Mouse (Mus musculus) embryo, embryonic 9.5 days (tissue): ENCODE measurements around the gene Dao.
A peak's percentile ranks its signal among the peaks of the same experiment; 100 is the strongest.

Experiments
- DNase-seq: peaks from one replicate; pipeline ENCODE4 v3.0.0-alpha.2; 2017; ENCODE audit errors: extremely low spot score

Dao gene

DNA sequence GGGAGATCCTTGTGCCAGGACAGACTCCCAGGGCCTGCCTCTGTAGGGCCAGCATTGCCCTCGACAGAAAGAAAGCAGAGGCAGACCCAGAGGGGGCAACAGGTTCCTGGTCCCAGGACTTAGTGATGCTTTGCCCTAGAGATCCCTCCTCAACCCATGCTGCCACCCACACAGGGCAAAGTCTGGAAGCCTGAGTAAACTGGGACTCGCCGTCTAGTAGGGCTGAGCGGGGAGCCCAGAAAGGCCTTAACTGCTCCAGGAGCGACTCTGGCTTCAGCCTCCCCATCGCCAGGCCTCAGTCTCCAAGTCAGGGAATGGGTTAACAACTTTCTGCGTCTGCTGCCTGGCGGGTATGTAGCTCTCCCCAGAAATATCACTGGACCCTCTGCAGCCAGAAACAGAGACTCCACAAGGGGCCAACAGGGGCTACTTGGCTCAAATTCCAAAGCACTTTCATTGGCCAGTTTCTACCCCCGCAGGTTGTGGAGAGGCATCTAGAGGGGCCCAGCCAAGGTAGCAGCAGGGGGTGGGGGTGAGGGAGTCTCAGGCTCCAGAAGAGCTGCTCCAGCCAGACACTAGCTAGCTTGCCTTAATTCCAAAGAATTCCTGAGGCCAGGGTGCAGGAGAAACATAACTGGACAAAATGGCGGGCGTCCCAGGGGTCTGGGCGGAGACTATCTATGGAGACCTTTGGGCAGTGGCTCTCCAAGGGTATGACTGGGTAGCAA is 23.9 kb downstream of the Dao start:
- no peak for DNase-seq

GRCm38 (mm10) chr5:114028111-114028510 is 24.6 kb downstream of the Dao start:
- DNase-seq: no peak

- no peak for DNase-seq
These were observed 27.1 kb downstream of the Dao start for GRCm38 (mm10) chr5:114030652-114031051.

GRCm38 (mm10) chr5:114032161-114032763 is 28.8 kb downstream of the Dao start:
- no peak for DNase-seq

DNA sequence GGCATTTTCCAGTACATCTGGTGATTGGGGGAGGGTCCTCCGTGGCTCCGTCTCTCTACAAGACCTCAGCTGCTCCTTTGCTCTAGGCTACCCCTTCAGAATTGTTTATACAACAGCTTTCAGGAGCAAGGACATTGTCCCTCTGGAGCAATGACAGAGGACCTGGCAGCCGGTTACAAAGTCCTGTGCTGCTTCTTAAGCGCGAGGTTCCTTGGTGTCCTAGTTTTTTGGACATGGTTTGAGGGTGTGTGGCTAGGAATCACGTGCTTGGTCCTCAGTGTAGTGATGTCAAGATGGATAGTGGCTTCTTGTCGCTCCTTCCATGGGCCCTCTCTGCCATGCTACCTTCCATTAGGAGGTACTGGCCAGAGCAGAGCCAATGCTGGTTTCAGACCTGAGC is 30.9 kb downstream of the Dao start:
- DNase-seq: no peak

- no peak for DNase-seq
These were observed 31.6 kb downstream of the Dao start for GRCm38 (mm10) chr5:114035111-114035510.

DNA sequence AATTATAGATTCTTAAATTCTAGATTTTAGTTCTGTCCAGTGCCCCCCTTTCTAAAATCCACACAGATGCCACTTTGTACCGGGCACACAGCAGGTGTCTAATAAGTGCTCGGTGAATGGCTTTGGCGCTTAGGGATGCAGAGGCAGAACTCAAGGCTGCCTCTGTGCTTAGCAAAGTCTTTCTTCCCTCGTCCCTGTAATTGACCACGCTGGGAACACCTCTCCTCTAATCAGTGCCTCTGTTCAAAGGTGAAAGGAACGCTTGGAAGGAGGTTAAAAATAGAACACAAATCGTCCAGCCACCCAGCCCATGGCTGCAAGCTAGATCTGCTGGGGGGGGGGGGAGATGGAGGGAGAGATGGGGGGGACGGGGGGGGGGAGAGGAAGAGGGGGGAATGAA is 37.0 kb downstream of the Dao start:
- no peak for DNase-seq

DNA sequence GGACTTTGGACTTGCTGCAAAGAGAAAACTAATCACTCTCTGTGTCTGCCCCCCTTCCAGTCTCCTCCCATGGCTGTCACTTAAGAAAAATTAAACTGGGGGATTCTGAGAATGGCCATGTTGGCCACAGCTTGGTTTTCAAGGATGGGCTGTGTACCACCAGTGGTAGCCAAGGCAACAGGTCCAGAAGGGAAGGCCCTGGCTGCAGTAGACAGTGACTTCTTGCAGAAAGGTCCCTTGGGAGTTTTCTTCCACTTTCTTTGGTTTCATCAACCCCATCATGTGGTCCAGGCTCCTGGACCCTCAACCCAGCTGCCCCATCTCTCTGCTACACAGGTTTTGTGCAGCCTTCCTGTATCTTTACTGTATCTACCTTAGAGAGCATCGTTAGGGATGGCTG is 37.4 kb downstream of the Dao start:
- no peak for DNase-seq

GRCm38 (mm10) chr5:114041327-114041930 is 37.9 kb downstream of the Dao start:
- peak; percentile 63 for DNase-seq

DNA sequence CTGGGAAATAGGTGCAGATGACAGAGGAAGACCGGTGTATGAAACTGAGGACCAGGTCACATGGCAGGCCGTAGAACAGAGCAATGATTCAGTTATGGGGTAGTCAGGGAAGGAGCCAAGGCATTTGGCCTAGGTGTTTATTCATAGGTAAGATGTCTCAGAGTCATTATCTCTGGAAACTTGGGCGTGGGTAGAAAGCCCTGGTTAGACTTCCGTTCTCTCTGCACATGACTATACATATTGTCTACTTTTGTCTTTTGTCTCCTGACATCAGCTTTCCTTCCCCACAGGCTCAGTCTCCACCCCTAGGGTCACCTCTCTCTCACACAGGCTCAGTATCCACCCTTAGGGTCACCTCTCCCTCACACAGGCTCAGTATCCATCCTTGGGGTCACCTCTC is 40.3 kb downstream of the Dao start:
- DNase-seq: no peak

GRCm38 (mm10) chr5:114045134-114045533 is 41.6 kb downstream of the Dao start:
- DNase-seq: no peak

DNA sequence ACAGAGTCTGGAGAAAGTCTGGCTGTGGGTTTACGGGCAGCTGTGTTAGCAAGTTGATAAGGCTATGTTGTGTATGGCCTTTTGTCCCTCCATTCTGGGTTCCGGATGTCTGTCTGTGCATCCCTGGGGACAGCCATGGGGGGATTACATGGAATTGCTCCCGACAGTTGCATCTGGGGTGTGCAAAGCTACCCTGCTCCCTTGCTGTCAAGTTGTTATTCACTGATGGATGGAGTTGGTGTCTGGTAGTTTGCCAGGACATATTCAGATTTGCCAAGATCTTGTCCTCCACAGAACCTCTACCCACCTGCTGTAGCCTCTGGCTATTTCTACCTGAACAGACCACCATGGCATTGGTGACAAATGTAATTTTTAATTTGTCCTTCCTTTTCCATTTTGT is 42.6 kb downstream of the Dao start:
- DNase-seq: no peak

GRCm38 (mm10) chr5:114046604-114047003 is 43.1 kb downstream of the Dao start:
- no peak for DNase-seq

DNA sequence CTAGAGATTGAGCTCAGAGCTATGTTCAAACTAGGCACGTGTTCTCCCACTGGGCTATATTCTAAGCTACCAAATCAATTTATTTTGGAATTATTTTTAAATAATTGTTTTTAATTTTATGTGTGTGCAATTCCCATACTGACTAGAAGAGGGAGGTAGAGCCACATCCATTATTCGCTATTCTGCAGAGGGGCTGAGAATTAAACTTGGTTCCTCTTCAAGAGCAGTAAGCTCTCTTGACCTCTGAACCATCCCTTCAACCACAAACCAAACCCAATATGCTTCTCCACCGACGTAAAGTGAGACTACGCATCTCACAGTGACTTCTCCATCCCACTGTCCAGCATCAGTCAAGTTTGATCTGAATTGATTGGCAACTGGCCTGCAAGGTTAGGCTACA is 43.7 kb downstream of the Dao start:
- no peak for DNase-seq

GRCm38 (mm10) chr5:114048731-114049308 is 45.3 kb downstream of the Dao start:
- no peak for DNase-seq

DNA sequence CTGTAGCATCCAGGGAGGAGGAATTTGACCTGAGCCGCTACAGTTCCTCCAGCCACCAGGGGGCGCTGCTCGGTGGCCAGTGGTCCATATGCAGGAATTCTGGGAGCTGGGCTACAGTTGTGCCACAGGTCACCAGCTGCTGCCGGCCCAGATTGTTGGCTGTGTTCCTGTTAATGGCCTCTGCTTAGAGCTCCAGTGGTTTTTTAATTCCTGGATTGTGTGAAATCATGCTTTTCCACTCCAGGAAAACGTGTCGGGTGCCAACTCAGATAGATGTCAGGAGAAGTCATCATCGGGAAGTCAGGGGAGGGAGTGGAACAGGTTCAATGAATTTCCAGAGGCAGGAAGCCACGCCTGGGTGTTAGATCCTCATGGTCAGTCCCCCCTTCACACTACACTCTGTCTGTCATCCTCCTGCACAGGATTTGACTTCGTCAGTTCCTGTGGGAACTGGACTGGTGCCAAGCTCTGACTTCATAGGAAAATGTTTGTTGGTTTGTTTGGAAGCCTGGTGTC is 48.8 kb downstream of the Dao start:
- DNase-seq: peak; percentile 74

GRCm38 (mm10) chr5:114057129-114057731 is 53.7 kb downstream of the Dao start:
- no peak for DNase-seq

- DNase-seq: no peak
These were observed 58.2 kb downstream of the Dao start for GRCm38 (mm10) chr5:114061675-114062074.

DNA sequence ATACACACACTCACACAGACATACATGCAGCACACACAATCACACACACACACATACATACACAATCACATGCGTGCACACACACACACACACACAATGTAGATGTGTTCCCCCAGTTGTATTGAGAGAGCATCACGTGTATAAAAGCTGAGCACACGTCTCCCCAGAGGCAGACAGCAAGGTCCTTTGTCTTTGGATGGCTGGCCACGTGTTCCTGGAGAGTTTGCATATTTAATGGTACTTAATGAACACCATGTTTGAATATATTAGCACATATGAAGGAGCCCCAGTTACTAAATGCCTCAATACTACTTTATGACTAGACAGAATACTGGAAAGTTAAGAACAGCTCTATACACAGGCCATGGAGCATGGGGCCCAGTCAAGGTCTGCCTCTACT is 60.5 kb downstream of the Dao start:
- no peak for DNase-seq

GRCm38 (mm10) chr5:114065161-114065560 is 61.7 kb downstream of the Dao start, which contains the start of gene Usp30:
Gene Usp30 (plus strand): TSS chr5:114065461.
- DNase-seq: no peak

DNA sequence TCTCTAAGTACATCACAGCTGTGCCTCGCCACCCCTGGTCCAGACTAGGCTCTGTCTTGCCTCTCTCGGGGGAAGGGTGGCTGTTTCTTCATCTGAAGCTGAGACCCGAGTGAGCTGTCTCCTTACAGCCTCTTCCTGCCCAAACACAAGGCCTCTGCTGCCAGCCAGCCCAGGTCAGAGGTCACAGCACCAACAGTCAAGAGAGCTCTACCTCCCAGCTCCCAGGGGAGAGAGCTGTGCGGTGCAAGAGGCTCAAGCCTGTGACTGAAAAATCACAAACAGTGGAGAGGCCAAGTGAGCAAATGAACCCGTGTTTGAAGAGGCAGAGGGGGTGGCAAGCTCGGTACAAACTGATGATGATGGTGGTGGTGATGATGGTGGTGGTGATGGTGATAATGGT is 63.1 kb downstream of the Dao start:
- no peak for DNase-seq

DNA sequence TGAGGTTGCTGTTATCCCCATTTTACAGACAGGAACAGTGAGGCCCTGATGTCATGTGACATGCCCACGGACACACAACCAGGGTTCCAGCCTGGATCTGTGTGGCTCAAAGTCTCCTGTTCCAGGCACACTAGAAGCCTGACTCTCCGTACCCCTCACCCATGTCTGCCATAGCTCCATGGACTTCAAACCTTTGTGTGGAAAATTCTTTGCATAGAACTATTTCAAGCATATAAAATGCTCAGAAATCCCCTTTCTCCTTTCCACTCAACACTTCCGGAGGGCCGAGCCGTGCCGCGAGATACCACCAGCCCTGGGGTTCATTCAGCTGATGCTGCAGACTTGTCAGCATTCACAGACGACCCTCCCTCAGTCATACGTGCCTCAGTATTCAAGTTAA is 64.0 kb downstream of the Dao start:
- no peak for DNase-seq
